Mouse (Mus musculus): Measurements from ENCODE around the gene Map3k10. TPM values are rescaled to one million over a fixed set of nuclear protein-coding genes. Genes with fewer than 3 reads are reported as not detected.
"Not testable (repeated sequence)": the region's sequence is repeated elsewhere in the genome, so short reads cannot be mapped to it uniquely, and the experiment has no call there.

The Map3k10 gene
- total RNA-seq, 2 experiments from 2014 or later = 220 to 227 TPM

DNA sequence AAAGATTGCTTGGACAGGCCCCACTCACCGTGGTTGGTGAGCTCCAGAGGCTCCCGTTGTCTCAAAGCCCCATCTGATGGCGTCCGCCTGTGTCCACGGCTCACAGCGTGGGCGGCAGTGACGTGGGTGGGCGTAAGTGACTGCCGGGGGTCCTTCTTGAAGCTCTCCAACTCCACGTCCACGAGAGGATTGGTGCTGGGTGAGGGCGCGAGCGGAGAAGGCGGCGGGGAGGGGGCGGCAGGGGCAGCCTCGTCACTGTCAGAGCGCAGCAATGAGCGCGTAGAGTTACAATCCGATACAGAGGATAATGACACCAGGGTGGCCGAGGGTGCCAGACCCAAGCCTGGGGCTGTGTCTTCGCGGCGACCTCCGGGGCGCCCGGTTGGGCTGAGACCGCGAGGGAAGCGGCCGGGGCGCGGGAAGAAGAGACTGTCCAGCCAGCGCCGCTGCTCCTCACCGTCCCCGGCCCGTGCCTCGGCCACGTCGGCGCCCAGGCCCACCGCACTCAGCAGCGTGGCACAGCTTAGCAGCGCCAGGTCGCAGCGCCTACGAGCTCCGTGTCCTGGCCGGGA, 16.5 kb downstream of the Map3k10 start:
- intact Hi-C loops (cut with DNase I) = no loop called here
- DNase-seq (ENCODE audit: extremely low spot score in 1 of 2, low spot score in 2 of 2) = no peak

DNA sequence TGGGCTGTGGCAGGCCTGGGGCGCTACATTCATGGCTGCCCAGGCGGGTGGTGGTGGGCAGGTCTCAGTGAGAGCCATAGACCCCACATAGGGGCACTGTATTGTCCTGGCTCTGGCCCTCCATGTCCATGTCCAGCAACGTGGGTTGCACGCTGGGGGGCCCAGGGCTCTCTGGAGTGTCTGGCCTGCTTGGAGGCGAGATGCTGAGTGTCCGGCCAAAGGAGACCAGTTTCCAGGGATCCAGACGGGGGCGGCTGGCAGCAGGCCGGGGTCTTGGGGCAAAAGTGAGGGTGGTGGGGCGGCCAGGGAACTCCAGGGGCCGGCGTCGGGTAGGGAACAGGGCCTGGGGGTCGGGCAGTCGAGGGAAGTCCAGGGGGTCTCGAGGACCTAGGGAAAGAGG, 17.8 kb downstream of the Map3k10 start:
- intact Hi-C loops (cut with DNase I) = no loop called here
- no peak for DNase-seq (ENCODE audit: extremely low spot score in 1 of 2, low spot score in 2 of 2)

DNA sequence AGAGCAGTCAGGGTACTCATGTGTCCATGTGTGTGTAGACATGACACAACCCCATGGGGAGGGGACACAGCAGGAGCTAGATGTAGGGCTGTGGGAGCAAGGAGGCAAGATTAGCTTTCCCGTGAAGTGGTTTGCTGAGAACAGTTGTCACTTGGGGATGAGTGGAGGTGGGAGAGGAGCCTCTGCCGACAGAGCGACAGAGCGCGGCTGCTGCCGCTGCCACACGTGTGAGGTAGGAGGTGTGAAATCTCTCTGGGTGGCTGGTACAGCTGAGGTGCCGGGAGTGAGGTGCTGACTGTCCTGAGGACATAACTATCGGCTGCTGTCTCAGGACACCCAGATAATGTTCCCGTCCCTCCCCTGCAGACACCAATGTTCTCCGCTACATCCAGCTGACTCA, 18.9 kb downstream of the Map3k10 start:
- intact Hi-C loops (cut with DNase I) = no loop called here
- no peak for DNase-seq (ENCODE audit: extremely low spot score in 1 of 2, low spot score in 2 of 2)

DNA sequence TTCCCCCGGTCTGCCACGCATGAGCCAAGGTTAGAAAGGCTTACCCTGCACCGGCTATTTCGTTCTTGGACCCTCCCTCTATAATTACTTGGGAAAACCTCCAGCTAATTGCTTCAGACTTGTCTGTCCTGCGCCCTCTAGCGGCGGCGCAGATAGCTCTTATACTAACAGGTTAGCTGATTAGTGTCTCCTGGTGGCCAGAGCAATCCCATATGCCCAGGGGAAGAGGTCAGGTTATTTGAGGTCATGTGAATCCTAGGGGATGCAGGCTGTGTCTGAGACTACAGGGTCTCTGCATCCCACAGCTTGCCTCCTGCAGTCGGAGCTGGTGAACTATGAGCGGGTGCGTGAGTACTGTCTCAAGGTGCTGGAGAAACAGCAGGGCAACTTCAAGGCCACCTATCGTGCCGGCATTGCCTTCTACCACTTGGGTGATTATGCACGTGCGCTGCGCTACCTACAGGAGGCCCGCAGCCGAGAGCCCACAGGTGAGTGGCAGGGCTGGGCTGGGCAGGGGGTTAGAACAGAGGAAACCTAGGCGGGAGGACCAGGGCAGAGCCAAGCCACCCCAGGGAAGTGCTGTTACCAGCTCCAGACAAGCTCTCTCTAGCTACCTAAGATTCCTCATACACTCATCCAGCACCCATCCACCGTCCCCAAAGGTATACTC, 19.7 kb downstream of the Map3k10 start:
- intact Hi-C loops (cut with DNase I) = no loop called here
- DNase-seq (ENCODE audit: extremely low spot score in 1 of 2, low spot score in 2 of 2) = peak in 1 of 2 experiments; percentile 69

DNA sequence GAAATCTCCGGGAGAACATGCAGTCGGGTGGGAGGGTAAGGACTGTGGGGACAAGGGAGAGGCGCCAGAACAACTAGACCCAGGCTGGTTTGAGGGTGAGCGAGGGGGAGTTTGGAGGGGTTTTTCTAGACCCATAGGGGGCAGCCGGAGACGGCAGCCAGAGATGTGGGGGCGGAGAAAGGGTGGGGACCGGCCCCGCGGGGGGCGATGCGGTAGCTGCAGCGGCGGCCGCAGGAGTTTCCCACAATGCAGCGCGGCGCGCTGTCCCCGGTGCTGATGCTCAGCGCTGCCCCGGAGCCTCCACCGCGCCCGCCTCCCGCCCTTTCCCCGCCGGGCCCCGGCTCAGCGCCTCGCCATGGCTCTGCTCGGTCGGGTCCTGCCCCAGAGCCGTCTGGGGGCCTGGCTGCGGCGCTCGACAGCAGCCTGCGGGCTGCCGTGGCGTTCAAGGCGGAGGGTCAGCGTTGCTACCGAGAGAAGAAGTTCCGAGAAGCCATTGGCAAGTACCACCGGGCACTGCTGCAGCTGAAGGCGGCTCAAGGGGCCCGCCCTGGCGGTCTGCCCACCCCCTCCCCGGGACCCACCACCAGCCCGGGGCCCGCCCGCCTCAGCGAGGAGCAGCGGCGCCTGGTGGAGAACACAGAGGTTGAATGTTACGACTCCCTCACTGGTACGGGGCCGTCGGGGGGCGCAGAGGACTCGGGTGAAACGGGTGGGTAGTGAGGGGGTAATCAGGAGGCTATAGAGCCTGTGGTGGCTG, 20.5 kb downstream of the Map3k10 start, which contains the start of gene Ttc9b:
Ttc9b (plus strand) TSS at position 235 of the 757 bp plus-strand sequence.
- intact Hi-C loops (cut with DNase I) = no loop called here
- peak; percentile 59 to 89 for DNase-seq (ENCODE audit: extremely low spot score in 1 of 2, low spot score in 2 of 2)

DNA sequence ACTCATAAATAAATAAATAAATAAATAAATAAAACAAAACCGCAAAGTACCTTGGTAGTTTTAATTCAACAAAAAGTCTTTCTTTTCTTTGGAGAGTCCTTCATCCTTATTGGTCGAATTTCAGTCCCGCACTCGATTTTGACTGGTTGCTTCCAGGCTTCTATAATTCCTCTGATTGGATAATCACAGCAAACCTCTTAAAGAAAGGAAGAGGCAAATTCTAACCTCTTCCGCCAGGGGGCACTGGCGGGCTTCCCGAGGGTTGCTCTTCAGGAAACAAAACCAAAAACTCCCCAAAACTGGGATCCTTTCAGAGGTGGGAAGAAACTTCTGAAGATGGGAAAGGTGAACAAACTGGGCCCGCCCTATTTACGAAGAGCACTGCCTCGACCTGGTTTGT, 23.4 kb downstream of the Map3k10 start:
- DNase-seq (ENCODE audit: extremely low spot score in 1 of 2, low spot score in 2 of 2) = peak in 1 of 2 experiments; percentile 84
- intact Hi-C loops (cut with DNase I) = no loop called here

DNA sequence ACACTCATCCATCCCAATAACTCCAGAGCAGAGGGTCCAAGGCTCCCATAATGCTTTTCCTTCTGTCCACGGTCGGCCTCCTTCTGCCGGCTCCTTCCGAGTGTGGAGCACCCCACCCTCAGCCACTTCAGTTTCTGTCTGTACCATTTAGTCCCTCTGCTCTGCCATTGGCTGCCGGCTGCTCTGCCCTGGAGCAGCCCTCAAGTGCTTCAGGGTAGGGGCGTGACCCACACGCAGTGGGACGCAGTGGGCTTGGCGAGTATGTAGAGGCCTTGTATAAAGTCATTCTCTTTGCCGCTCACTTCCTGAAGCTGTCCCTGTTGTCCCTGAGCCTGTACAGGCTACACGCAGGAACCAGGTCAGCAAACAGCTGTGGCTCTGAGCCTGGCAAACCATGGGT, 24.7 kb downstream of the Map3k10 start:
- intact Hi-C loops (cut with DNase I) = no loop called here
- no peak for DNase-seq (ENCODE audit: extremely low spot score in 1 of 2, low spot score in 2 of 2)

DNA sequence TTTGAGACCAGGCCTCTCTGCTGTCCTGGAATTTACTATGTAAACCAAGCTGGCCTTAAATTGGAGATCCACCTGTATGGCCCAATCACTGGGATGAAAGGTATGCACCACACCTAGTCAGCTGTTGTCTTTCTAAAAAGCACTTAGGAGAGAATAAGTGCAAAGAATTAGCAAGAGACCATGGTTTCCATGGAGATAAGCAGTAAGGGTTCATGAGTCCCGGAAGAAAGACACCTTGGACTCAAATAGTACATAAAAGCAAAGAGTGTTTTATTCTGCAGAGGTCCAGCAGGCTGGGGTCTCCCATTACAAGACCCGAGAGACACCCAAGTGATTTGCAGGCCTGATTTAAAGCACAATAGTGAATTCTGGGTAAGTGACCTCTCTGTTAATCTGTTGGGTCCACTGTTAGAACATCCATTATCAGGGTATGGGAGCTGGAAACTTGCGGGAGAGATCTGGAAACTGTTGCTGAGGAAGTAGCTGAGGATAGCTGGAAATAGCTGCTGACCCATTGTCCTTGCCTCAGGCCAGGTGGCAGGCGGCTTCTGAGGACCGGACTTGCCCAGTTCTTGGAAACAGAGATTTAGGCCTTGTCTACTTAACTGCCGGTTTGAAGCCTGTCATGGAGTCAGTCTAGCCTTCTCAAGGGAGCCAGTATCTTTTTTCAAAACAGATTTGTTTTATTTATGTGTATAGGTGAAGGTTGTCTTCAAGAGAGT, 27.0 kb downstream of the Map3k10 start:
- intact Hi-C loops (cut with DNase I) = no loop called here
- DNase-seq (ENCODE audit: extremely low spot score in 1 of 2, low spot score in 2 of 2) = no peak

DNA sequence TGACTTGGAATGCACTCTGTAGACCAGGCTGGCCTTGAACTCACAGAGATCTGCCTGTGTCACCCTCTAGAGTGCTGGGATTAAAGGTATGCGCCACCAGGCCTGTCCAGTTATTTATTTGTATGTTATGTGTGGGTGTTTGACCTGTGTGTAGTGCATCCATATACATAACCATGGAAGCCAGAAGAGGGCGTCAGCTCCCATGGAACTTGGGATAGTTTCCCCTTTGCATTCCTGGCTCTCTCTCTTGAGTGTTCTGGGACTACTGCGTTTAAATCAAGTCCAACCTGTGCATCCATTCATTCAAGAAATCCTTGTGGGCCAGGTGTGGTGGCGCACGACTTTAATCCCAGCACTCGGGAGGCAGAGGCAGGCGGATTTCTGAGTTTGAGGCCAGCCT, 27.9 kb downstream of the Map3k10 start:
- intact Hi-C loops (cut with DNase I) = no loop called here
- DNase-seq (ENCODE audit: extremely low spot score in 1 of 2, low spot score in 2 of 2) = no peak

DNA sequence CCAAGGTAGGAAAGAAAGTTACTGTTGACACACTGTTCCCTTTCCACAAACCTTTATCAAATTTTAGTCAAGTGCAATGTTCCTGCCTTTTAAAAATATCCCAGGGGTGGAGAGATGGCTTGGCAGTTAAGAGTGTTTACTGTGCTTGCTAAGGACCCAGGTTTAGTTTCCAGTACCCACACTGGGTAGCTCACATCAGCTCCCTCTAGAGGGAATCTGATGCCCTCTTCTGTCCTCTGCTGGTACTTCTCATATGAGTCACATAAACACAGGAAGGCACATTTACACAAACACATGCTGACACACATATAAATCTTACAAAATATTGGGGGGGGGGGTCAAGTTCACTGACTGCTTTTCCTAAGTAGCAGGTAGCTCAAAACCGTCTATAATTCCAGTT, 29.9 kb downstream of the Map3k10 start:
- DNase-seq (ENCODE audit: extremely low spot score in 1 of 2, low spot score in 2 of 2) = no peak
- intact Hi-C loops (cut with DNase I) = no loop called here

DNA sequence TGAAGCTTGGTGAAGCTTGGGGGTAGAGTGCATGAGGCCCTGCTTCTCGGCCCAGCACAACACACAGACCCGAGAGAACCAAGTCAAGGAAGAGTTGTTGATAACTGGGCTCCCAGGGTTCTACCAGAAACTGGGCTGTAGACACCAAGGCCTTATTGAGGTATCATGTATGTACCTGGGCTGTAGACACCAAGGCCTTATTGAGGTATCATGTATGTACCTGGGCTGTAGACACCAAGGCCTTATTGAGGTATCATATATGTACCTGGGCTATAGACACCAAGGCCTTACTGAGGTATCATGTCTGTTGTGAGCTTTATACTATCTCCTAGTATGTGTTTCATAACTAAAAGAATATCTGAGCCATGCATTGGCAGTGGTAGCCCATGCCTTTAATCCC, 39.3 kb downstream of the Map3k10 start:
- DNase-seq (ENCODE audit: extremely low spot score in 1 of 2, low spot score in 2 of 2); intact Hi-C loops (cut with DNase I): not testable (repeated sequence)

DNA sequence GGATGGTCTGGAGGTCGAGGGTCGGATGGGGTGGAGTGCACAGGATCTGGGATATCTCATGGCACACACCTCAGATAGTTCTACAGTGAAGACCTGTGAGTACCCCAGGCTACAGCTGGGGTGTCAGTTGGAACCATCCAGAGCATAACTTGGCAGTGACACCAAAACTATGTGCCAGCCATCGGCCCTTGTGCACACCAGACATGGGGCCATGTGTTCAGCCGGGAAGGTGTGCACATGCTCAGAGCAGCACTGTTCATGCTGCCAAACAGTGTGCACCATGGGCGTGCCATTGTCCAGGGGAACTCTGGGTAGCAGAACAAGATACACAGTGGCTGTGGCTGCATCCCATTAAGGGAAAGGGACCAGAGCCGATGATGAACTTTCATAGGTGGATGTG, 39.7 kb downstream of the Map3k10 start:
- no peak for DNase-seq (ENCODE audit: extremely low spot score in 1 of 2, low spot score in 2 of 2)
- intact Hi-C loops (cut with DNase I) = no loop called here

DNA sequence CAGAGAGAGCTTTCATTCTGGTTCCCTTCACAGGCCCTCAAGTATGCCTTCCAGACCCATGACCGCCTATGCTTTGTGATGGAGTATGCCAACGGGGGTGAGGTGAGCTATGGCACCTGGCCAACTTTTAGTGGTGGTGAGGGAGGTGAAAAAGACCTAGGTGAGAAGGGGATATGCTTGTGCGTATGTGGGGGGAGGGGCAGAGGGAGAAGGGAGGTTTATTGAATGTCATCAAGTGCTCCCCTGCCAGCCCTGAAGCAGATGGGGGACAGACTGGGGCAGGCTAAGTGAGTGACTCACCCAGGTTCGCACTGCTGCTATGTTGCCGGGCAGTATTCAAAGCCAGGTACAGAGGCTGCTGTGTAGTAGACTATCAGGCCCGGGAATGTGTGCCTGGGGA, 41.2 kb downstream of the Map3k10 start:
- intact Hi-C loops (cut with DNase I) = no loop called here
- DNase-seq (ENCODE audit: extremely low spot score in 1 of 2, low spot score in 2 of 2) = no peak

DNA sequence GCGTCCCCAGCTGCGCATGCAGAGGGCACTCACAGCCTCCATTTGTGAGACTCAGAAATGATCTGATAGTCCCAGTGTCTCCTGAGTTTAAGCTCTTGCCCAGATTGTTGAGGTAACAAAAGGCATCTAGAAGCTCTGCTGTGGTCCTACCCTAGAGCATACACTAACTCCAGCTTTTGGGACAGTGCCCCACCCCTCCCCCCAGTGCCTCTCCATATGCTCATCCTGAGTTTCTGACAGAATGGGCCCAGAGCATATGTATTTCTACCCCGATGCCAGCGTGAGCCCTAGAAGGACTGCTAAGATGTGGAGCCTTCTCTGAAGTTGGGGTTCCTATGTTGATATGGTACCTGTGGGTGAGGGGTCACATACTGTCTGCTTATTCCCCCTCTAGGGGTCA, 43.0 kb downstream of the Map3k10 start:
- no peak for DNase-seq (ENCODE audit: extremely low spot score in 1 of 2, low spot score in 2 of 2)
- intact Hi-C loops (cut with DNase I) = no loop called here

DNA sequence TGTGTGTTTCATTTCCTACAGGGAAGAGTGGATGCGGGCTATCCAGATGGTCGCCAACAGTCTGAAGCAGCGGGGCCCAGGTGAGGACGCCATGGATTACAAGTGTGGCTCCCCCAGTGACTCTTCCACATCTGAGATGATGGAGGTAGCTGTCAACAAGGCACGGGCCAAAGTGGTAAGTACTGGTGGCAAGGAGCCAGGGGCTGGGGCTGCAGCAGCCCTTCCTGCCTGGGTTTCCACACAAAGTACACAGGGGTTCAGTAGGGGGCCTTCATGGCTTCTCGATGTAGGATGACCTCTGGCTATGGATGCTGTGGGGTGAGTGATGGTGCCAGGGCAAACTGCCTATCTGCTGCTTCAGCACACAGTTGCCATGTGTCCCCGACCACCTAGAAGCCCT, 45.6 kb downstream of the Map3k10 start:
- intact Hi-C loops (cut with DNase I); DNase-seq (ENCODE audit: extremely low spot score in 1 of 2, low spot score in 2 of 2): not testable (repeated sequence)

DNA sequence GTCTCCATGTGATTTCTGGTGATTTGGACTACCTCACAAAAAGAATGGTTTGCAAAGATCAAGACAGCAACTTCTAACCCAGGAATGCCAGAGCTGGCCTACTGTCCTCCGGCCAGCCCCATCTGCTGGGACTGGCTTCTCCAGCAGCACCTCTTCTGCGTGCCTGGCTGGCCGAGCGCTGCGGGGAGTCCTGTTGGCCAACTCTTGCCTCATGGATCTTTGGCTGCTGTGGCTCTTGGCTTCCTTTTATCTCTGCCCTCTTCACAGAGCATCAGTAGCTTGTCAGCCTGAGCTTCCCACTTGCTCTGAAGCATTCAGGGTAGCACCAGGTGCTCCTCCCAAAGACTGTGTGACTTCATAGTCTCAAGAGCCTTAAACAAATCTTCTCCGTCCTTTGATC, 46.2 kb downstream of the Map3k10 start:
- DNase-seq (ENCODE audit: extremely low spot score in 1 of 2, low spot score in 2 of 2) = no peak
- intact Hi-C loops (cut with DNase I) = no loop called here

DNA sequence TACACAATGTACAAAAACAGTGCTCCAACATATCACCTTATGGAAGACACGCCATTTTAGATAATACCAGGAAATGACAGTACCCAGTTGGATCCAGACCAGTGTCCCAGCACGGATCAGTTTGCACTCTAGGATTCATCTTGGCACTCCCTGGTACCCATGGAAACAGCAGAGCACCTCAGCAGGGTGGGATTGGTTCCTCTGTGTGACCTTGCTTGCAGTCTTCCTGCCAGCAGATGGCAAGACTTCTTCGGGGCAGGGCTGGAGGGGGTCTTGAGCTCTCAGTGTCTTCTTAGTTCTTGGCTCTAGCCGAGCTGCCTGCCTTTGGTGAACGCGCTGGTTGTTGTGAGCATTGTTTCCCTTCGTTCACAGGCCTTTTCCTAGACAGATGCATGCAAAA, 46.7 kb downstream of the Map3k10 start:
- intact Hi-C loops (cut with DNase I) = no loop called here
- DNase-seq (ENCODE audit: extremely low spot score in 1 of 2, low spot score in 2 of 2) = no peak

DNA sequence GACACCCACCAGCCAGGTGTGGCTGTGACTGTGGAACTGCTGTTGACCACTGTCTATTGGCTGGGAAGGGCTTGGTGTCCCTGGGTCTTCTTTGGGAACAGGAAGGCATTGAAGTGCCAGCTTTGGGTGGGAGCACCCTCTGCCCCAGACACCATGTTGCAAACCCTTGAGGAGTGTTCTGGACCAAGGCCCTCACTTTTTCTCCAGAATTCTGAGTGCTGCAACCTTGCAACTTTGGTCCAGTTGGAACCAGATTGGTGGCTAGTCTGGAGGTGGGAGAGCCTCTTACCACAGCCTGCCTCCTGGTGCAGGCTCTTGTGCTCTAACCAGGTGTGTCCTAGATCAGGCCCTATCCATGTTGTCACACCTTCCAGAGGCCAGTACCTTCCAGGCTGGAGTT, 49.4 kb downstream of the Map3k10 start:
- intact Hi-C loops (cut with DNase I) = no loop called here
- DNase-seq (ENCODE audit: extremely low spot score in 1 of 2, low spot score in 2 of 2) = no peak

DNA sequence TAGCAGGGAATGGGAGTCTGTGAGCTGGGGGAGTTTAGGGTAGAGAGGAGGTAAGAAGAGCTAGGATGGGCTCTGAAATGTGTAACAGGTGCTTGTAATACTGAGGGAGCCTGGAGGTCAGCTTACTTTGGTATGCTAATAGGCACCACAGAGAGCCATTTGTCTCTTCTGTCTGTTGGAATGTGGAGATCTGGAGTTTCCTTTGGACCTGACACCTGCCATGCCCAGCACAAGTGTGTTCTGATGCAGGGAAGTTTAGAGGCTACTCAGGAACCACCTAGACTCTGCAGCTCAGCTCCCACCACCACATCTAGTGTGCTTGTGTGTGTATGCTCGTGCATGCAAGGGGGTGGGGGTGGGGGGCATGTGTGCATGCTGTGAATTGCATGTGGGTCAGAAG, 52.2 kb downstream of the Map3k10 start:
- no peak for DNase-seq (ENCODE audit: extremely low spot score in 1 of 2, low spot score in 2 of 2)
- intact Hi-C loops (cut with DNase I) = no loop called here

DNA sequence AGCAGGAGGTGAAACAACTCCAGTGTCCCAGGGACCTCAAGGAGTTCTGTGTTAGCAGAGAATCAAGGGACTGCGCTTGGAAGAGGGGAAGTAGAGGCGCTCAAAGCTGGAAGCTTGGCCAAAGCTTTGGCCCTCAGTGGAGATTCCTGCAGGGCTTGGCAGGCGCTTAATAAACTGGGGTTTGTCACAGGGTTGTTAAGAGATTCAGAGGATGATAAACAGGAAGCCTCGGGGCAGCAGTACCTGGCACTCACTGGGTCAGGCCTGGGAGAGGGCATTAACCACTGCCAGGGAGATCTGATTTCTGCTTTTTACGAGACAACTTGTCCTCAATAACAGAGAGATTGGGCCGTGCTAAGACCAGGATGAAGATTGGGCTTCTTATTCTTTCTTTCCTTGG, 53.4 kb downstream of the Map3k10 start:
- intact Hi-C loops (cut with DNase I) = no loop called here
- no peak for DNase-seq (ENCODE audit: extremely low spot score in 1 of 2, low spot score in 2 of 2)
